Mouse (Mus musculus): ENCODE data around the gene Mical2.
A peak's percentile ranks its signal among the peaks of the same experiment; 100 is the strongest.

Gene Mical2

GRCm38 (mm10) chr7:112242587-112242986 is 16.9 kb downstream of the Mical2 start:
- no peak for DNase-seq

DNA sequence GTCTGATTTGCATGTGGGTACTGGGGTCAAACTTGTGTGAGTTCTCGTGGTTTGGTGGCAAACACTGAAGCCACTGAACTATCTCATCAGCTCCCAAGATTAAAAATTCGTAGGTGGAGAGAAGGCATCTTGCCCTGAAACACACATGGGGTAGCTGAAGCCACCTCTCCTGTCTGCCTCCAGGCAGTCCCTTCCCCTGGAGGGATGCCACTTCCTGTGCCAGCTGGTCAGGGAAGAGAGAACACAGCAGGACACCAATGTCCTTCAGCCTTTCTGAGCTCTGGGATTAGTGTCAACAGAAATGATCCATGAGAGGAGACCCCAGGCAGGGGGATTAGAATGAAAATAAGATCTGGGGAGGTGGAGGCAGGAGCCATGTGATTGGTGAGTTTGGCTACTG is 18.4 kb downstream of the Mical2 start:
- no peak for DNase-seq

- DNase-seq = no peak
Measured at GRCm38 (mm10) chr7:112244683-112245082, 19.0 kb downstream of the Mical2 start.

DNA sequence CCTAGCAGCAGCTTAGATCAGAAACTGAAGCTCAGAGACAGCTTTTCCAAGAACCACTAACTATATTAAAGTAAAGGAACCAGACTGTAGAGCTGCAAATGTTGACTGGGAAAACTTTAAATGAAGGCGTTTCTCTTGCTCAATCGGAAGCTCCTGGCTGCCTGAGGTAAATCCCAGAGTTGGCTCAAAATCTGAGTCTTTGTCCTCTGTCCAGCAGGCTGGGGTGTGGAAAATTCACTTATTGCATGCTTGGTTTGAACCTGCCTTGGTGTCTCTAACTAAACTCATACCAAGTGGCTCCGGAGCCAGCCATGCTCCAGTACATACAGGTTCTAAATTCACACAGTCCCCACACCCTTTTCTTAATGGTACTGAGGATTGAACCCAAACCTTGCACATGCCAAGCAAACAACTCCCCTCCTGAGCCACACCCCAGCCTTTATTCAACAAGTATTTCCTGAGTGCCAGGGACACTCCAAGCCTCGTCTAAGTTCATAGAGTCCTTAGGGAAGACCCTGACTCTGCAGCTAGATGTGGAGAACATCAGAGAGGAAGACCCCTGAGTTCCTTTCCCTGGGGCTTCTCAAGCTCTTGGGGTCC is 20.3 kb downstream of the Mical2 start:
- no peak for DNase-seq

DNA sequence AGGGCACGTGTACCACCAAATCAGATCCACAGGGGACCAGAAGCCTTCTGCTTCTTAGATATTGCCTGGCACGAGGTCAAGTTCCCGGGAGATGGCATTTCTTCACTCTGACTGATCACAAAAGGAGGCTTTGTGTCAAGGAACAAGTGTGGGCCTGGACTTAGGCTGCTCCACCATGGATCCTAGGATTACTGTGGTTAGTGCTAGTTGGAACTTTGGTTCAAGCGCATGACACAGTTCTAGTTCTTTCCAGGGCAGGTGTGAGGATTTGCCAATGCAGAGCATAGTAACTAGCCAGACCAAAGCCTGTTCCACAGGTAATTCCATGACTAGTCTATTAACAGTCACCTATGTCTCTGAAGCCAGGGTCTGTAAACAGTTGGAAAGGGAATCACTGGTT is 20.8 kb downstream of the Mical2 start:
- no peak for DNase-seq

GRCm38 (mm10) chr7:112247890-112248289 is 22.2 kb downstream of the Mical2 start:
- DNase-seq = no peak

DNA sequence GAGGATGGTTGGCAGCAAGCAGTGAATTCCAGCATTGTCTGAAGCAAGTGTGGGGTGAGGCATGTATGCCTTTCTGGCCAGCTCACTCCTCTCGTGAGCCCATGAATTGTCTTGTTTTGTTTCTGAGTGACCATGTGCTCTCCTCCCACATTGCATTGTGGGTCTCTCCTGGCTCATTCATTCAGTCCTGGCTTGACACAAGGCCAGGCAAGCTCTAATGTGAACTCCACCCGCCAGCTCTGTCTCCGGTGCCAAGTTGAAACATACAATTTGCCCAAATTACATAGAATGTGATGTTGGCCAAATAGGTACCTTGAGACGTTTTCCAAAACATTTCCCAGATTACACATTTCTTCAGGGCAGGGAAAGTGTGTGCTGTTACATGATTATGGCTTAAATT is 23.8 kb downstream of the Mical2 start:
- no peak for DNase-seq

- DNase-seq = peak; percentile 72 to 85
Measured at GRCm38 (mm10) chr7:112252065-112252464, 26.4 kb downstream of the Mical2 start.

DNA sequence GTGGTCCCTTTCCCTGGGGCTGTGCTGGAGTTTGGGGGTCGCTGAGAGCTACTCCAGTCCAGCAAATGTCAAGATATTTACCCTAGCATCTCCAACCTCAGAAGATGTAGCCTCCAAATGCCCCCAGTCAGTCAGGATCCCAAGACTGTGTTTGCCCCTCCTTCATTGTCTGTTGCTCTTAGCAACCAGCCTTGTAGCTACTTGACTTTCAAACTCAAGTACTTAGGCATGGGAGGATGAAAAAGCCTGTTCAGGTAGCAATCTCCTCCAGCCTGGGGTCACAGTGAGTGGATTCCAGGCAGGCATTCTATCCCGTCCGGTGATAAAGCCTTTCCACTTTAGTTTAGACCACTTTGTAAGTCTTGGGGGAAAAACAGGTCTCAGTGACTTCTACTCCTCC is 28.6 kb downstream of the Mical2 start:
- DNase-seq = no peak

DNA sequence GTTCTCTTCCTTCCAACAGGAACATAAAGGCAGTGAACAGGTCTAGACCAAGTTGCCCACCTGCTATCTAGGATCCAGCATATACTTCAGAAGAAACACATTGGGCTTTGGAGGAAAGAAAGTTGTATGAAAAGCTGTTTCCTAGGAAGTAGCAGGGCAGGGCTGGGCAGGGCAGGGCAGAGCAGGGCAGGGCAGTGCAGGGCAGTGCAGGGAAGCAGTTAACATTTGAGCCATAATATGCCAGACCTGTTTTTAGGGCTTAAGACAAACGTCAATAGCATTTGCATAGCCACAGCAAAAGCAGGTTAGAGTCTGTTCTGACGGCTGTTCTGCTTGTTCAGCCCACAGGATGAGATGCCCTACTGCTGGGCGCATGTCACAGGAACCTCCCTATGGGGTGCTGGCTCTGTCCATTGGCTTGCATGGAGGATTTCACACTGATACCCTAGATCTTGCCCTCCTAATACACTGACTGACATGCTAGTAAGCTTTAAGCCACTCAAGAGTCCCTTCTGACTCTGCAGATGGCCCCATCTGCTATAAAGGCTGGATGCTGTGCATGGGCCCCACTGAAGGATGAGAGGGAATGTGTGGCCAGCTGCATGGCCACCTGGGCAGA is 29.7 kb downstream of the Mical2 start:
- no peak for DNase-seq

GRCm38 (mm10) chr7:112258338-112258903 is 32.8 kb downstream of the Mical2 start:
- no peak for DNase-seq

DNA sequence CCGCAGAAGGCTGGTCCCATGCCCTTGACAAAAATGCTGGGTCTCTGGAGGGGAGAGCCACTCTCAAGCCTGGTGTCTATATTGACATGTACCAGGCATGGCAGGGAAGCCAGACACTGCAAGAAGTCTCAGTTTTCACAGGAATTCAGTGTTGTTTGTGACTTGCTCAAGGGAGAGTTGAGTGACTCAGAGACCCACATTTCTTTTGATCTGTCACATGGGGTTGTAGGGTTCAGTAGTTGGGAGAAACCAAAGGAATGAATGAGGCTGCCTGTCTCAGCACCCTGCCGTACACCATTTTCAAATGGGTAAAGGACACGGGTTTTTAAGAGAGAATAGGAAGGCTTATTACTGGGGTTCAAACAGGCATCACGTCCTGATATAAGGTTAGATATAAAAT is 33.6 kb downstream of the Mical2 start:
- no peak for DNase-seq

GRCm38 (mm10) chr7:112261121-112261520 is 35.5 kb downstream of the Mical2 start:
- DNase-seq = no peak

DNA sequence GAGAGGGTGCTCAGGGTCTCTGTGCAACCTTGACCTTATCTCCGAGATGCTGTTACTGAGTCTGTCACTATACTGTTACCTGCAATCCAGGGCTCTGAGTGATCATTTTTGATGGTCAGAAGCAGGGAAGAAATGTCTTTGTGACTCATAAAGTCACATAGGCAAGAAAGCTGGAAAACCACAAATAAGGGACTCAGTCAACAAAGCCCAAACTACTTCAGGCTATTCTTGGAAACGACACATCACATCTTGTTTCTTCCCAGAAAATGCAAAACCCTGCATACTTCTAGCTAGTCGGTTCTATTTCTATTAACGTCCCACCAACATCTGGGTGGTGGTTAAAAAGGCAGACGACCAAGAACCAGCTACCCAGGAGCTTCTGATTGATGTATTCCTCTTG is 41.6 kb downstream of the Mical2 start:
- no peak for DNase-seq

- DNase-seq = no peak
Measured at GRCm38 (mm10) chr7:112268761-112269425, 43.2 kb downstream of the Mical2 start.

- DNase-seq = peak; percentile 73 to 74
Measured at GRCm38 (mm10) chr7:112270870-112271269, 45.2 kb downstream of the Mical2 start.

GRCm38 (mm10) chr7:112271627-112272026 is 46.0 kb downstream of the Mical2 start:
- no peak for DNase-seq

GRCm38 (mm10) chr7:112272692-112273091 is 47.0 kb downstream of the Mical2 start:
- DNase-seq = peak in 1 of 2 experiments; percentile 22

DNA sequence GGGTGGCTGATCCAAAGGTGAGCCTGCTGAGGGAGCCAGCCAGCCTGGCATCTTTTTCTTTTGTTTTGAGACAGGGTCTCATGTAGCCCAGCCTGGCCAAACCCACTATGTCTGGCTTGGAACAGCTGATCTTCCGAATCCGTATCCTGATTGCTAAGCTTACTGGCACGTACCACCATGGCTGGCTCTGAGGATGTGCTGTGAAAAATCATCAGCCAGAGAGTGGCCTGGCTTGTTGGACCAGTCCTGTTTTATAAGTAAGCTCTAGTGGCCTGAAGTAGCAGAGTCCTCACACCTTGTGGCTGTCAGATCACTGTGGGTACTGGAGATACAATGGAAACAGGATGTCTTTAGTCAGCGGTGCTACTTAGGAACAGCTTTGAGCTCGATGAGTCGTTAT is 47.8 kb downstream of the Mical2 start:
- DNase-seq = peak in 1 of 2 experiments; percentile 12

GRCm38 (mm10) chr7:112274611-112275010 is 49.0 kb downstream of the Mical2 start:
- no peak for DNase-seq

- DNase-seq = peak in 1 of 2 experiments; percentile 17
Measured at GRCm38 (mm10) chr7:112275093-112275492, 49.4 kb downstream of the Mical2 start.

DNA sequence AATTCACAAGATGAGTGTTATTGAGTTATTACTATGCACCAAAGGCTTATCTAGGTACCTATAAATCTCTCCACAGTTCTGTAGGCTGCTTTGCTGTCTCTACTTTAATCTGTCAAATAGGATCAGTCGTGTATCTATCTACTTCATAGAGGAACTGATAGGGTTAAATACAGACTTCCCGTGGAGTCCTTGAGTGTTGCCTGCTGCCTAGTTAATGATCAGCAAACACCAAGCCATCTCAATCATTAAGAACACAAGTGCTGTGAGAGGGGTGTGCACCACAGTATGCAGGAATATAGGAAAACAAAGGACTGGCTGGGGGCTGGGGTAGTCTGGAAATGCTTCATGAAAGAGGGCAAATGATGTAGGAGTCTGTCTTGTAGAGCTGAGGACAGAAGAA is 50.2 kb downstream of the Mical2 start:
- peak in 1 of 2 experiments; percentile 37 for DNase-seq

DNA sequence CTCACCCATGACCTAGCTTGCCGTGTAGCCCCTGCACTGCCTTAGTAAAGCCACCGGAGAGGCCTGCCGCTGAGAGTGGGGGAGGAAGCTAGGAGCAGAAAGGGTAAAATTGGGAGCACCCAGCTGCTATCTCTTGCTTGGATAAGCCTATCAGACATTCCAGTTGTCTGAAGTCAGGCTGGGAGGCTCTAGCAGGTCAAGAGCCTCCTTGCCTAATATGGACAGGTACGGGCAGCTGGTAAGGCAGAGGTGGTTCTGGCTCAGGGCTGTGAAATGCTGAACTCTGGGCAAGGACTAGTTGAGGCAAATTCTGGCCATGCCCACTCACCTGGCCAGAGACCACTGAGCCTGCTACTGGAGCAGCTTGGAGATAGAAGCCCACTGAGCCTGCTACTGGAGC is 51.2 kb downstream of the Mical2 start:
- DNase-seq = no peak

DNA sequence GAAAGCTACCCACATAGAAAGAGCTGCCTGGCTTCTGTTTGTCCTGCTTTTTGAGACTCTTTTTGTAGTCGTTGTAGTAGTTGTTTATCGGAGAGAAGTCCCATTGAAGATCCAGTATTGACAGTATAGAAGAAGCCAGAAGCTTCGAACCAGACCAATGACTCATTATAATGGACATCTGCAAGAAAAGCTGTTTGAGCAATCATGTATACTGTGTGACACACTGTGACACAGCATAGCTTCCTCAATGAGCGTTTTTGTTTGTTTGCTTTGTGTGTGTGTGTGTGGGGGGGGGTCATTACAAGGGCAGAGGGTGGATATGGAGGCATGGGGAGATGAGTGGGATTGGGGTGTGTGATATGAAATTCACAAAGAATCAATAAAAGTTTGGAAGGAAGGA is 53.0 kb downstream of the Mical2 start:
- no peak for DNase-seq
